Mouse (Mus musculus): ENCODE measurements at regions not wholly inside any gene's neighbourhood (a gene's known extent, or its start where the extent isn't known, plus 50 kb on each side); places are given as distances from the start of the nearest gene placed in this dataset.
A peak's percentile ranks its signal among the peaks of the same experiment; 100 is the strongest.

DNA sequence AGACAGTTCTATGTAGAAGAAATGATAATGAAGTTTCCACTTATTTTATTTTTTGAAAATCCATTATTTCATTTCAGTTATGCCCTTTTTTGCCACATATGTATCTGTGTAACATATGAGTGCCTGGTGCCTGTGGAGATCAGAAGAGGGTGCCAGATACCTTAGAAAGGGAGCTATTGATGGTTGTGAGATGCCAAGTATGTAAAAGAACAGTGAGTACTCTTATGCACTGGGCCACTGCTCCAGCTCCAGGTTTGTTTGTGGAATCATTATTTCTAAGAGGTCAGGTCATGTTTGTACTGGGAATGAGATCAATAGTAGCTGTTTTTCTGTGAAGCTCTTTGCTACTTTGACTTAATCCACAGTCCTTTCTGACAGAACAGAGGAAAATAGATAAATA lies 68.1 kb downstream of the Cenpw start:
- DNase-seq (ENCODE audit: low spot score in 2 of 2): no peak

GRCm38 (mm10) chr10:30110341-30110740 lies 90.0 kb downstream of the Cenpw start:
- DNase-seq (ENCODE audit: low spot score in 2 of 2): no peak

GRCm38 (mm10) chr10:30102443-30102842 lies 97.9 kb downstream of the Cenpw start:
- no peak for DNase-seq (ENCODE audit: low spot score in 2 of 2)

DNA sequence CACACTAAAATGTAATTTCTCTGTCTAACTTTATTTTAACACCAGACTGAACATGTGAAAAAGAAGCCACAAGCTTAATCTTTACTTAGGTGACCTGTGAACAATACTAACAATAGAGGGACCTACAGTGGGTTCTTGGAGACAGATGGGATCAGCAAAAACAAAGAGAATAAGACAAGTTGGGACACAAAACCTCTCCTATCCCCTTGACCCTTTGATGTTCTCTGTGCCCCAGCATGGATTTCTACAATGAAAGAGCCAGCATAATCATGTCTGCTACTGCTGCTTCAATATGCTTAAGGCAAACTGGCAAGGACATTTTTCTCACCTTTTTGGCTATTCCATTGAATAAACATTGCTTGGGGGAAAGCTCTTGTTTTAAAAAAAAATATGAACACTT lies 105.8 kb downstream of the Cenpw start:
- no peak for DNase-seq (ENCODE audit: low spot score in 2 of 2)

GRCm38 (mm10) chr10:30091549-30091948 lies 108.8 kb downstream of the Cenpw start:
- no peak for DNase-seq (ENCODE audit: low spot score in 2 of 2)

DNA sequence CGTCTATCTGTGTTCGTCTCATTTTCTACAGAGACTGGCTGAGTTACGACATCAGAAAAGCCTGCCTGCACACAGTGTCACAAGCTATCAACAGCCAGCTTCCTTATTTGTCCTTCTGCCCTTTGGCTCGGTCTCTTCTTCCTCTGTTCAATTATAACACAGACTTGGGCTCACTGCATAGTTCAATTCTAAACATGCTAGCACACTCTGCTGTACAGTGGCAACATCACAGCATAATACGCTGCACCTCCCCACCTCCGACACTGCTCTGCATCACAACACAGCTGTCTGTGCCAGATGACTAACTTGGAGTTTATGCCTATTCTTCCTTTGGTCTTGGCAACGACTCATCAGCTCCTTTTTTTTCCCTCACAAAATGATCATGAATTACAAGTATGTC lies 111.0 kb downstream of the Cenpw start:
- DNase-seq (ENCODE audit: low spot score in 2 of 2): peak; percentile 48 to 53

DNA sequence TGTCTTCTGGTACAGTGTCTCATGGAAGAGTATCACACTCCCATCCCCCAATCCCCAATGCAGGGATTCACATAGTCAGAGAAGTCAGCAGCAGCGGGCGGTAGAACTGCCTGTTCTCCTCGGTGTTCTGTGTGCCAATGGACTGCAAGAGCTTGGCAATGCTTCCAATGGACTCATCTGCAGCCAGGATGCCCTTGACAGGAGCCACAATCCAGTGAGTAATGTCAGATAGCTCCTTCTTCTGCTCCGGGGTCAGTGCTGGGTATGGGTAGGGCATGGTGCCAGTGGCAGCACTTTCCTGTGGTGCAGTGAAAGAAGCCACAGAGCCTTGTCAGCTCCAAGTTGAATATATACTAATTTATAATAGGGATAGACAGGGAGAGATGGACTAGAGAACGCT lies 115.3 kb downstream of the Cenpw start:
- no peak for DNase-seq (ENCODE audit: low spot score in 2 of 2)

DNA sequence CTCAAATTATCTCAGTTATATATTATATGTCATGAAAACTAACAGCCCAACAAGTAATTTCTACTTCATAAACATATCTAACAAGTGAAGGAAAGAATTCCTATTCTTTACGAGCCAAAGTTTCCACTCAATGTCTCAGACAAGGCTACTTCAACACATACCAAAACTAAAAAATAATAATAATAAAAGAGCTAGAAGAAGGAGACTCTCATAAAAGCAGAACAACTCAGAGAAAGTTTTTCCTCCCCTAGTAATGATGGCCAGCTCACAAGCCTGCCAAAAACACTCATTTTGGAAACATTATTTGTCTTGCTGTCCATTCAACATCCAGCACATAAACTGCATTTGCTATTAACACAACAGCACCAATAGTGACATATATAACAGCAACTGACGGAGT lies 133.7 kb downstream of the Cenpw start:
- no peak for DNase-seq (ENCODE audit: low spot score in 2 of 2)

GRCm38 (mm10) chr10:30030621-30031020 lies 169.7 kb downstream of the Cenpw start:
- peak; percentile 40 to 80 for DNase-seq (ENCODE audit: low spot score in 2 of 2)

DNA sequence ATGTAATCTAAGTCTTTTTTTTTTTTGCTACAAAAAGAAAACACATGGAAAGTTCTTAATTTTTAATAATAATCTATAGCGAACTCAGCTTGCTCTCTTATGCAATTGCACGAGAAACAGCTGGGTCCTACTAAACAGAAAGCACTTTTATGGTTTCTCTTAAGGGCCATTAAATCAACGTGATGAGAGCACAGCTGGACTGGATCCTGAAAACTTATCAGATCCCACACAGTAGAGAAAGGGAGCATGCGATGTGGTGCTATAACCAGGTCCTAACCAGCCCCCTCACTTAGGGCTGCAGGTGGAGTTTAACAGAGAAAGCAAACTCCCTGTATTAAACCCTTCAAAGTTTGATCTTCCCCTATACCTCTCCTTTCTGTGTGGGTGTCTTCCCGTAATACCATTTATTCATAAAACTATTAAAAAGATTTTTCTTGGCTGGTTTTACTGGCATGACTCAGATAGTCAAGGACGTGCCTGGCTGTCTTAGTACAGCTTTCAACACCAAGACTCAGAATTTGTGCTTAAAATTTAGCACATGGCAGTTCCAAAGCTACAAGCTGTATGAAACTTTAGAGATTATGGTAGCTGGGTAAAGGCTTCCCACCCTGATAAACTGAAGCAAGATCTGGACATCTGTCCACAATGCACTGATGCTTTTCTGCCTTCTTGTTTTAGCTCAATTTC lies 197.3 kb downstream of the Cenpw start:
- no peak for DNase-seq (ENCODE audit: low spot score in 2 of 2)

DNA sequence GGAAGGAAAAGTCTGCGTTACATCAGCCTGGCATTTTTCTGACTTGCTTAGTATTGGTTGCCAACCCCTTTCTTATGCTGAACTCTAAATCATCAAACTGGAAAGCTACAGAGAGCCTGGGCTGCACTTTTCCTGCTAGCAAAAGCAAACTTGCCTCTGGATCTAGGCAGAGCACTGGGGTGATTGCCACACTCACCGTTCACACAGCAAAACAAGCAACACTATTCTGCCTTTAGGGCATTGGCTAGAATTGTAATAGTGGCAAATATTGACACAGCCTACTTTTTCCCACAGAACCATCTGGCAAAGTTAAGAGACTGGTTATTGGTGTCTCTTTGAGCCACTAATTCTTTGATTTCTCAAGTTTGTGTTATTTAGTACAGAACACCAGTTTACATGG lies 199.5 kb downstream of the Cenpw start:
- DNase-seq (ENCODE audit: low spot score in 2 of 2): no peak

DNA sequence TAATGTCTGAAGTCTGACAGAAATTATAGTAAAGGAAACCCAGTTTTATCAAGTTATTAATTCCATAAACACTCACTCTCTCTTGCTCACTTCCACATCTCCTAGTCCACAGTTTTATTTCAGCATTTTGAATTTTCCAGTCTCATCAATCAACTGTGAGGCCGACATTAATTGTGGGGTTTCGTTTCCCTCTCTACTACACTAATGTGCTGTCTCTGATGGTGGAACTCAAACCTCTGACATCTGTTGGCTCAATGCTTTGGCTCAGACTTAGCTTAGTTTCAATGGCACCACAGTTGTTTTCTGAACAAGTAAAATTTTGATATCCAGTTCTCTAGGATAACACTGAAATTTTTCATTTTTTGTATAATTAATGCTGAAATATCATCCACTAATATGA lies 218.8 kb downstream of the Cenpw start:
- no peak for DNase-seq (ENCODE audit: low spot score in 2 of 2)
